Mouse (Mus musculus): ENCODE measurements around the gene Pik3c2g.

- no peak for TF ChIP-seq CTCF (conservative IDR thresholded peaks at IDR 0.05; ENCODE audit: low read length)
- TF ChIP-seq NANOG (IDR thresholded peaks at IDR 0.05; ENCODE audit: borderline replicate concordance, low read length) = no peak
These were observed 251.7 kb downstream of the Pik3c2g start for GRCm38 (mm10) chr6:139838713-139839112.

All from E14TG2a.4 (cell line).